ENCODE assay signal across 8 mouse cellular contexts in the genomic region with DNA sequence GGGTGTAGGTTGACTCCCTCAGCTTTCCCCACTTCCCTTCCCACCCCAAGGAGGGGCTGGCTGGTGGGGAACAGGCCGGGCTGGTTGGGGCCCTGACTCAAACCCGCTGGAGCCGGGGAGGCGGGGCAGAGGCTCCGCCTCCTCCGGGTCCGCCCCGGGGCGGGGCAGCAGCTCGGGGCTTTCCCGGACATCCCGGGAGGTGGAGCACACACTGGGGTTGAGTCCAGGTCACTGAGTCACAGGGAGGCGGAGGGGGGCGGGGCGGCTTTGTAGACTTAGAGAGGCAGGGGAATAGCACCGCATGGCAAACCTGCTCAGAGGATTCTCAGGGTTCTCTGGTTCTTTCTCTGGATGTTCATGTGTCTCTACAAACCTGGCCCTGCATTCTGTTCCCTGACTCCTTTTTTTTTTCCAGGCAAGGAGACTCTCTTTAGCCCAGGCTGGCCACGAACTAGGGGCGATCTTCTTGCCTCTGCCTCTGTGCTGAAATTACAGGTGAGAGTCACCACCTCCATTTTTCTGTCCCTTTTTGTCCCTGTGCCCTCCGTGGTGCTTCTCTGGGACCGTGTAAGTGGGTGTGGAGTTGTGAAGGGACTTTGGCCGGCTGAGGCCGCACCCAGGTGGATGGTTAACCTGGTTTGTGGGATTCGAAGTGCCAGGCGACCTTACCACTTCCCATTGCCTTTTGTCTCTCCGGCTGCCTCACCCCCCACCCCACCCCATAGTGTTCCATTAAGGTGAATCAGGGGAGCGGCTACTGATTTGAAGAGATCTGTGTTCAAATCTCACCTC. TPM values are rescaled to one million over a fixed set of nuclear protein-coding genes. Genes with fewer than 3 reads are reported as not detected.
DNase-seq lines count a peak whose midpoint lies in the region; ATAC-seq and TF ChIP-seq lines count a peak whose summit lies in the region.

No protein-coding gene starts in this region.

- no peak for TF ChIP-seq CTCF in embryonic fibroblast, embryonic 13.5 days (IDR thresholded peaks at IDR 0.05; ENCODE audit: borderline replicate concordance, insufficient read depth, low read length)

- peak; percentile 76 for ATAC-seq in activated CD4-positive, CD25-positive, alpha-beta regulatory T cell, adult 4 months

- H3K4me1 ChIP-seq in embryonic fibroblast, embryonic 13.5 days (ENCODE audit: control insufficient read depth, insufficient read depth, low read length) = peaks cover 11% of the 10 kb centered on the region

- H3K27ac ChIP-seq in embryonic fibroblast, embryonic 13.5 days (ENCODE audit: insufficient read depth, low read length) = peak overlapping the region; percentile 76

- TF ChIP-seq POLR2A in embryonic fibroblast, embryonic 13.5 days (IDR thresholded peaks at IDR 0.05; ENCODE audit: low read depth, low read length) = peak; percentile 33; the same call in 1 of the 2 replicates

- 0 out of 2 replicates have a peak overlapping the region, but pooled peaks have one; percentile 3 for H3K4me3 ChIP-seq in embryonic fibroblast, embryonic 13.5 days (ENCODE audit: insufficient read depth, low read length)

- intact Hi-C loops in heart, postnatal 14 days (cut with DNase I) = no loop called here

- DNase-seq in CD4-positive, CD25-positive, alpha-beta regulatory T cell, adult 2 months (ENCODE audit: low read depth, low spot score) = peak; percentile 93
- DNase-seq in heart, postnatal 14 days = peak; percentile 91 to 93
- peak; percentile 95 to 96 for DNase-seq in kidney, postnatal 4 days
- DNase-seq in mesoderm, embryonic 11.5 days (ENCODE audit: low read depth, low spot score) = peak; percentile 78
- DNase-seq in spleen, postnatal 10 days (ENCODE audit: low spot score in 2 of 2) = peak; percentile 36 to 77
- DNase-seq in frontal cortex, postnatal 25 days (ENCODE audit: low spot score in 2 of 2) = no peak

RNA-seq across cellular contexts. Expression of a gene that starts 1.8 kb away (rescaled TPM):
- 10 to 100 TPM; 15.9 to 19.5 TPM for polyA plus RNA-seq in activated CD4-positive, CD25-positive, alpha-beta regulatory T cell, adult 4 months (2017; shearing (Covaris generic))
- polyA plus RNA-seq in embryonic fibroblast, embryonic 13.5 days (2011; ENCODE audit: insufficient read length, low read depth, missing spikeins) = 24.1 and 37.9 TPM in 2 replicates
- 1 to 10 TPM; 3.9 to 4.5 TPM for total RNA-seq in heart, postnatal 14 days (2021)

RNA-seq across cellular contexts. Expression of a gene that starts 27.4 kb away (rescaled TPM):
- not detected for polyA plus RNA-seq in activated CD4-positive, CD25-positive, alpha-beta regulatory T cell, adult 4 months (2017; shearing (Covaris generic))
- not detected in 2 replicates for polyA plus RNA-seq in embryonic fibroblast, embryonic 13.5 days (2011; ENCODE audit: insufficient read length, low read depth, missing spikeins)
- total RNA-seq in heart, postnatal 14 days (2021) = not detected

RNA-seq across cellular contexts. Expression of a gene that starts 27.8 kb away (rescaled TPM):
- polyA plus RNA-seq in activated CD4-positive, CD25-positive, alpha-beta regulatory T cell, adult 4 months (2017; shearing (Covaris generic)) = not detected
- polyA plus RNA-seq in embryonic fibroblast, embryonic 13.5 days (2011; ENCODE audit: insufficient read length, low read depth, missing spikeins) = not detected in 2 replicates
- not detected for total RNA-seq in heart, postnatal 14 days (2021)

RNA-seq across cellular contexts. Expression of a gene that starts 36.7 kb away (rescaled TPM):
- polyA plus RNA-seq in activated CD4-positive, CD25-positive, alpha-beta regulatory T cell, adult 4 months (2017; shearing (Covaris generic)) = under 1 TPM in 1 of 2 experiments, not detected in 1; 0.40 TPM
- not detected in 2 replicates for polyA plus RNA-seq in embryonic fibroblast, embryonic 13.5 days (2011; ENCODE audit: insufficient read length, low read depth, missing spikeins)
- total RNA-seq in heart, postnatal 14 days (2021) = 1 to 10 TPM in 1 of 2 experiments, under 1 TPM in 1; 0.34 to 1.2 TPM

RNA-seq across cellular contexts. Expression of a gene that starts 53.6 kb away (rescaled TPM):
- polyA plus RNA-seq in activated CD4-positive, CD25-positive, alpha-beta regulatory T cell, adult 4 months (2017; shearing (Covaris generic)) = 1 to 10 TPM; 1.4 to 1.6 TPM
- polyA plus RNA-seq in embryonic fibroblast, embryonic 13.5 days (2011; ENCODE audit: insufficient read length, low read depth, missing spikeins) = 2.1 and 2.5 TPM in 2 replicates
- total RNA-seq in heart, postnatal 14 days (2021) = 100 to 1,000 TPM; 225 to 236 TPM

Comparison
In these comparisons a context has a peak if more than half of its experiments do, and no peak if none do; other contexts are left out.
1. DNase-seq: peak in CD4-positive, CD25-positive, alpha-beta regulatory T cell, adult 2 months (single experiment), heart, postnatal 14 days (2 of 2), kidney, postnatal 4 days (2 of 2), mesoderm, embryonic 11.5 days (single experiment) and spleen, postnatal 10 days (2 of 2); none in frontal cortex, postnatal 25 days (0 of 2).